Mouse (Mus musculus): ENCODE results near the gene Spef2.

The Spef2 gene

DNA sequence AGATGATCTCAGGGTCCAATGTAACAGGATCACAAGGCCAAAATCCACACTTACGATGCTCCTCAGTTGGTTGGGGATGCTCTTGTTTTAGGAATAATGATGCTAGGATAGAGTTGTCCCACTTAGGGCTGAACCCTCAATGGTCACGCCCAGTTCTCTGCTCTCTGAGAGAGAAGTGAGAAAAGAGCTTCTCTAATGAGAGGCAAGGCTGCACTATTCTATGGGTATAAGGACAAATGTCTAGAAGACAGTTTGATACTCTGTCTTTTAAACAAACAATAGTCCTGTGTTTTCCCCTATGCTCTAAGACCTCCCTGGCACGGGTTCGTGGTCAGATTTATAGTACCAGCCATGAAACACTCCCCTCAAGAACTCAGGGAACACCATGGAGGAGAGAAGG, 218.6 kb downstream of the Spef2 start, which contains the start of gene Il7r:
Gene Il7r, minus strand, starts transcription at position 101 of the 400 bp plus-strand sequence.
- DNase-seq = no peak

DNA sequence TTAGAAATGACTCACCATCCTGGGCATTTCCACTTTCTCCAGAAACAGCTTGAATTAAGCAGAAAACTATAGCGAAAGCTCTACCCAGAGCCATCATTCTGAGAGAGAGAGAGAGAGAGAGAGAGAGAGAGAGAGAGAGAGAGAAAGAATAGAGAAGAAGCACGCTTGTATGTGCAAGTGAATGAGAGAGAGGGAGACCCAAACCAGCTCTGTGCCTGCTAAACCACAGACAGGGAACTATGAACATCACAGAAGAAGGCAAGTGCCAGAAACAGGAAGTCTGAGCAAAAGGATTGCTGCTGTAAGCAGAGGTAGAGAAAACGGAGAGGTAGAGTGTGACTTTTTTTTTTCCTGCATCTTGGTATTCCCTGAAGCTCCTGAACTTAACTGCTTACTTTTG, 219.0 kb downstream of the Spef2 start:
- no peak for DNase-seq

Measured in lung, postnatal 10 days (tissue).